Mouse (Mus musculus) 3134 (cell line): ENCODE results near the gene Foxn2.
"Not testable (repeated sequence)": the region's sequence is repeated elsewhere in the genome, so short reads cannot be mapped to it uniquely, and the experiment has no call there.

Experiments
- DNase-seq: peaks from one replicate; pipeline ENCODE4 v3.0.0-alpha.2; 2011; ENCODE audit warnings: low spot score; ENCODE audit not compliant: insufficient read length; ENCODE audit errors: extremely low read depth

Foxn2 gene

GRCm38 (mm10) chr17:88440285-88441000 lies at the start of gene Foxn2:
Foxn2 (plus strand) TSS chr17:88440711.
- DNase-seq: peak; percentile 96

- no peak for DNase-seq
Measured at GRCm38 (mm10) chr17:88397501-88397900, 43.0 kb upstream of the Foxn2 start.

- no peak for DNase-seq
Measured at GRCm38 (mm10) chr17:88398090-88398489, 42.4 kb upstream of the Foxn2 start.

- no peak for DNase-seq
Measured at GRCm38 (mm10) chr17:88398854-88399253, 41.7 kb upstream of the Foxn2 start.

- DNase-seq: no peak
Measured at GRCm38 (mm10) chr17:88400122-88400521, 40.4 kb upstream of the Foxn2 start.

GRCm38 (mm10) chr17:88400702-88401475 lies 39.6 kb upstream of the Foxn2 start:
- no peak for DNase-seq

GRCm38 (mm10) chr17:88403269-88403668 lies 37.2 kb upstream of the Foxn2 start:
- no peak for DNase-seq

GRCm38 (mm10) chr17:88404471-88404870 lies 36.0 kb upstream of the Foxn2 start:
- DNase-seq: no peak

GRCm38 (mm10) chr17:88405076-88405475 lies 35.4 kb upstream of the Foxn2 start:
- no peak for DNase-seq

- DNase-seq: no peak
Measured at GRCm38 (mm10) chr17:88409706-88410105, 30.8 kb upstream of the Foxn2 start.

- DNase-seq: no peak
Measured at GRCm38 (mm10) chr17:88413155-88413836, 27.2 kb upstream of the Foxn2 start.

GRCm38 (mm10) chr17:88420426-88420825 lies 20.1 kb upstream of the Foxn2 start:
- DNase-seq: no peak

GRCm38 (mm10) chr17:88421246-88421645 lies 19.3 kb upstream of the Foxn2 start:
- no peak for DNase-seq

- DNase-seq: no peak
Measured at GRCm38 (mm10) chr17:88430719-88431118, 9.8 kb upstream of the Foxn2 start.

GRCm38 (mm10) chr17:88431486-88431885 lies 9.0 kb upstream of the Foxn2 start:
- no peak for DNase-seq

GRCm38 (mm10) chr17:88431987-88432386 lies 8.5 kb upstream of the Foxn2 start:
- DNase-seq: no peak

- no peak for DNase-seq
Measured at GRCm38 (mm10) chr17:88435322-88435721, 5.2 kb upstream of the Foxn2 start.

GRCm38 (mm10) chr17:88436284-88436683 lies 4.2 kb upstream of the Foxn2 start:
- DNase-seq: no peak

- not testable (repeated sequence) for DNase-seq
Measured at GRCm38 (mm10) chr17:88436749-88437148, 3.8 kb upstream of the Foxn2 start.

- DNase-seq: no peak
Measured at GRCm38 (mm10) chr17:88437391-88437790, 3.1 kb upstream of the Foxn2 start.

- peak; percentile 16 for DNase-seq
Measured at GRCm38 (mm10) chr17:88439536-88440050, 918 bp upstream of the Foxn2 start.
